Mouse (Mus musculus) T-helper 2 cell (primary cell): ENCODE measurements at regions not wholly inside any gene's neighbourhood (a gene's known extent, or its start where the extent isn't known, plus 50 kb on each side); places are given as distances from the start of the nearest gene placed in this dataset.

Experiments
- in situ Hi-C: fragments of 300-600 bp; cut with MboI, MseI; formaldehyde crosslinking; loops from one replicate; pipeline ENCODE4 v1.15.1; 2025; ENCODE audit warnings: high pct_unique_total_duplicates

GRCm38 (mm10) chr13:30484527-30485185, 60.5 kb downstream of the Uqcrfs1 start:
- in situ Hi-C loops: no loop called here

- in situ Hi-C loops: no loop called here
These were observed 66.0 kb downstream of the Uqcrfs1 start for GRCm38 (mm10) chr13:30479128-30479666.

- in situ Hi-C loops: no loop called here
These were observed 66.6 kb downstream of the Uqcrfs1 start for GRCm38 (mm10) chr13:30478556-30478955.

GRCm38 (mm10) chr13:30471300-30471699, 73.9 kb downstream of the Uqcrfs1 start:
- in situ Hi-C loops: no loop called here

GRCm38 (mm10) chr13:30467104-30467503, 78.1 kb downstream of the Uqcrfs1 start:
- in situ Hi-C loops: loop anchor here (10.0 kb wide), 1 partner anchor 192 kb away; no protein-coding TSS in a partner anchor

- in situ Hi-C loops: loop anchor here (10.0 kb wide), 1 partner anchor 191 kb away; no protein-coding TSS in a partner anchor
These were observed 79.7 kb downstream of the Uqcrfs1 start for GRCm38 (mm10) chr13:30465439-30465838.

GRCm38 (mm10) chr13:30455278-30455681, 89.9 kb downstream of the Uqcrfs1 start:
- in situ Hi-C loops: no loop called here

- in situ Hi-C loops: no loop called here
These were observed 93.0 kb downstream of the Uqcrfs1 start for GRCm38 (mm10) chr13:30452126-30452525.

- in situ Hi-C loops: no loop called here
These were observed 96.3 kb downstream of the Uqcrfs1 start for GRCm38 (mm10) chr13:30448895-30449294.
